Mouse (Mus musculus) G1E (cell line): Measurements from ENCODE around the gene Pgf.

Source experiments
- CTCF ChIP-seq: IDR thresholded peaks from 2 replicates; pipeline ENCODE4 v1.5.1; 2012; ENCODE audit warnings: low read depth, low read length, inconsistent platforms, mixed read lengths
- GATA1 ChIP-seq: IDR thresholded peaks from 2 replicates; pipeline ENCODE4 v1.6.1; 2012; ENCODE audit warnings: borderline replicate concordance, low read length, inconsistent platforms, mixed read lengths
- GATA2 ChIP-seq: IDR thresholded peaks from 2 replicates; pipeline ENCODE4 v1.6.1; 2012; ENCODE audit warnings: low read depth, low read length, inconsistent platforms, borderline replicate concordance
- POLR2AphosphoS5 ChIP-seq: IDR thresholded peaks from 2 replicates; pipeline ENCODE4 v1.6.1; 2012; ENCODE audit warnings: low read depth, low read length, inconsistent platforms; ENCODE audit not compliant: insufficient replicate concordance
- TAL1 ChIP-seq: conservative IDR thresholded peaks from 2 replicates; pipeline ENCODE4 v1.6.1; 2012; ENCODE audit warnings: low read depth, low read length, inconsistent platforms, mixed read lengths

DNA sequence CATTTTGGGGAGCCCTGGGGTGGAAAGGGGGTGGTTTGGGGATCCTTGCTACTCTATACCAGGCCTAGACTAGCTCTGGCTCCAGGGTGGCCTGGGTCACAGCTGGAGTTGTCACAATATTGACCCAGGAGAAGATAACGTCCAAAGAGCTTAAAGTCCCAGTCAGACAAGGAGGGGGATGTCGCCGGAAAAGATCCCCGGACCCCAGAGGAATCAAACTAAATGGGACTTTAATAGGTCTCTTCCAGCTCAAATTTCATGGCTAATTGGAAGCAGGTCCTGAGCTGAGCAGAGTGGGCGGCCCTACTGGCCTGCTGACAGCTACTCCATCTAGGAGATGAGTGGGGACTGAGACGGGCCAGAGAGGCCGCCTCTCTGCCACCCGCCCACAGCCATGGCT lies 20.3 kb upstream of the Pgf start:
- TF ChIP-seq CTCF (no peak), TAL1 (no peak), GATA1 (no peak), POLR2AphosphoS5 (no peak), GATA2 (no peak)
